Mouse (Mus musculus): ENCODE data around the gene Thrap3. TPM values are rescaled to one million over a fixed set of nuclear protein-coding genes. Genes with fewer than 3 reads are reported as not detected.
A peak's percentile ranks its signal among the peaks of the same experiment; 100 is the strongest.

Gene Thrap3
- polyA plus RNA-seq, 1 experiment from 2014 or later = 136 TPM

GRCm38 (mm10) chr4:126242510-126242909, 40.0 kb upstream of the Thrap3 start:
- 81% methylated on average over 6 of the region's 6 CpGs for WGBS
- H3K27me3 ChIP-seq (ENCODE audit: insufficient read depth, low read length) = no peaks in the 10 kb centered on the region
- H3K4me1 ChIP-seq (replicated peaks; ENCODE audit: insufficient read depth, low read length) = no peaks in the 10 kb centered on the region
- H3K9me3 ChIP-seq (replicated peaks; ENCODE audit: low read length) = no peaks in the 10 kb centered on the region
- H3K36me3 ChIP-seq (ENCODE audit: insufficient read depth, low read length) = peaks cover 32% of the 10 kb centered on the region
- H3K4me2 ChIP-seq (ENCODE audit: low read length) = no peak overlapping the region
- ATAC-seq (replicated peaks; ENCODE audit: low FRiP score, low read depth) (no peak), DNase-seq (ENCODE audit: low spot score) (no peak)
- H3K27ac ChIP-seq = no peak overlapping the region
- no peak overlapping the region for H3K4me3 ChIP-seq (replicated peaks; ENCODE audit: low read depth, low read length)
- TF ChIP-seq CTCF (IDR thresholded peaks at IDR 0.05; ENCODE audit: low read depth) = no peak
- no peak overlapping the region for H3K9ac ChIP-seq (ENCODE audit: low read depth, low read length)

- no peak for TF ChIP-seq CTCF (IDR thresholded peaks at IDR 0.05; ENCODE audit: low read depth)
- Histone ChIP-seq H3K4me3 (replicated peaks; ENCODE audit: low read depth, low read length) (no peak overlapping the region), H3K9me3 (replicated peaks; ENCODE audit: low read length) (no peaks in the 10 kb centered on the region), H3K9ac (ENCODE audit: low read depth, low read length) (no peak overlapping the region), H3K36me3 (ENCODE audit: insufficient read depth, low read length) (peaks cover 34% of the 10 kb centered on the region), H3K27me3 (ENCODE audit: insufficient read depth, low read length) (no peaks in the 10 kb centered on the region), H3K4me1 (replicated peaks; ENCODE audit: insufficient read depth, low read length) (no peaks in the 10 kb centered on the region), H3K4me2 (ENCODE audit: low read length) (no peak overlapping the region), H3K27ac (no peak overlapping the region)
- DNase-seq (ENCODE audit: low spot score) = peak; percentile 32
- ATAC-seq (replicated peaks; ENCODE audit: low FRiP score, low read depth) = 0 out of 2 replicates have a peak, but pooled peaks have one; percentile 26
- WGBS = 28% methylated on average over 9 of the region's 9 CpGs
These were observed 39.4 kb upstream of the Thrap3 start for GRCm38 (mm10) chr4:126241956-126242355.

GRCm38 (mm10) chr4:126239862-126240475, 37.4 kb upstream of the Thrap3 start:
- Histone ChIP-seq H3K4me3 (replicated peaks; ENCODE audit: low read depth, low read length) (no peak overlapping the region), H3K4me2 (ENCODE audit: low read length) (no peak overlapping the region), H3K36me3 (ENCODE audit: insufficient read depth, low read length) (peaks cover 50% of the 10 kb centered on the region), H3K9me3 (replicated peaks; ENCODE audit: low read length) (no peaks in the 10 kb centered on the region), H3K27me3 (ENCODE audit: insufficient read depth, low read length) (no peaks in the 10 kb centered on the region), H3K9ac (ENCODE audit: low read depth, low read length) (no peak overlapping the region), H3K4me1 (replicated peaks; ENCODE audit: insufficient read depth, low read length) (no peaks in the 10 kb centered on the region), H3K27ac (no peak overlapping the region)
- DNase-seq (ENCODE audit: low spot score) (no peak), ATAC-seq (replicated peaks; ENCODE audit: low FRiP score, low read depth) (no peak)
- WGBS = 87% methylated on average over 13 of the region's 13 CpGs
- no peak for TF ChIP-seq CTCF (IDR thresholded peaks at IDR 0.05; ENCODE audit: low read depth)

- no peak; the same call in 1 of the 2 replicates for TF ChIP-seq CTCF (IDR thresholded peaks at IDR 0.05; ENCODE audit: low read depth)
- Histone ChIP-seq H3K4me1 (replicated peaks; ENCODE audit: insufficient read depth, low read length) (no peaks in the 10 kb centered on the region), H3K27ac (no peak overlapping the region), H3K4me2 (ENCODE audit: low read length) (no peak overlapping the region), H3K9ac (ENCODE audit: low read depth, low read length) (no peak overlapping the region), H3K27me3 (ENCODE audit: insufficient read depth, low read length) (no peaks in the 10 kb centered on the region), H3K4me3 (replicated peaks; ENCODE audit: low read depth, low read length) (no peak overlapping the region), H3K9me3 (replicated peaks; ENCODE audit: low read length) (no peaks in the 10 kb centered on the region), H3K36me3 (ENCODE audit: insufficient read depth, low read length) (peaks cover 71% of the 10 kb centered on the region)
- WGBS = 68% methylated on average over 5 of the region's 5 CpGs
- DNase-seq (ENCODE audit: low spot score) (peak; percentile 24), ATAC-seq (replicated peaks; ENCODE audit: low FRiP score, low read depth) (no peak)
These were observed 35.2 kb upstream of the Thrap3 start for GRCm38 (mm10) chr4:126237721-126238242.

GRCm38 (mm10) chr4:126236467-126237280, 34.1 kb upstream of the Thrap3 start:
- ATAC-seq (replicated peaks; ENCODE audit: low FRiP score, low read depth) = no peak
- WGBS = 61% methylated on average over 57 of the region's 63 CpGs
- no peak overlapping the region for H3K27ac ChIP-seq
- H3K4me2 ChIP-seq (ENCODE audit: low read length) = peak overlapping the region; percentile 37
- H3K4me1 ChIP-seq (replicated peaks; ENCODE audit: insufficient read depth, low read length) = no peaks in the 10 kb centered on the region
- H3K27me3 ChIP-seq (ENCODE audit: insufficient read depth, low read length) = no peaks in the 10 kb centered on the region
- H3K9me3 ChIP-seq (replicated peaks; ENCODE audit: low read length) = no peaks in the 10 kb centered on the region
- no peak overlapping the region for H3K9ac ChIP-seq (ENCODE audit: low read depth, low read length)
- DNase-seq (ENCODE audit: low spot score) = no peak
- H3K4me3 ChIP-seq (replicated peaks; ENCODE audit: low read depth, low read length) = no peak overlapping the region
- TF ChIP-seq CTCF (IDR thresholded peaks at IDR 0.05; ENCODE audit: low read depth) = no peak
- peaks cover 76% of the 10 kb centered on the region for H3K36me3 ChIP-seq (ENCODE audit: insufficient read depth, low read length)

- TF ChIP-seq CTCF (IDR thresholded peaks at IDR 0.05; ENCODE audit: low read depth) = no peak
- ATAC-seq (replicated peaks; ENCODE audit: low FRiP score, low read depth) (no peak), DNase-seq (ENCODE audit: low spot score) (no peak)
- Histone ChIP-seq H3K27me3 (ENCODE audit: insufficient read depth, low read length) (no peaks in the 10 kb centered on the region), H3K9ac (ENCODE audit: low read depth, low read length) (no peak overlapping the region), H3K4me3 (replicated peaks; ENCODE audit: low read depth, low read length) (no peak overlapping the region), H3K4me2 (ENCODE audit: low read length) (no peak overlapping the region), H3K36me3 (ENCODE audit: insufficient read depth, low read length) (peaks cover 82% of the 10 kb centered on the region), H3K4me1 (replicated peaks; ENCODE audit: insufficient read depth, low read length) (no peaks in the 10 kb centered on the region), H3K9me3 (replicated peaks; ENCODE audit: low read length) (no peaks in the 10 kb centered on the region), H3K27ac (no peak overlapping the region)
- 88% methylated on average over 10 of the region's 10 CpGs for WGBS
These were observed 32.6 kb upstream of the Thrap3 start for GRCm38 (mm10) chr4:126235191-126235590.
